Mouse (Mus musculus) left cerebral cortex, postnatal 36 days (tissue): ENCODE measurements at regions not wholly inside any gene's neighbourhood (a gene's known extent, or its start where the extent isn't known, plus 50 kb on each side); places are given as distances from the start of the nearest gene placed in this dataset.

Source experiments
- DNase-seq, 2 experiments: peaks; one replicate each; pipeline ENCODE4 v3.0.0; 2021 to 2022; ENCODE audit warnings: low spot score in 2 of 2, mixed read lengths in 1 of 2
- intact Hi-C: fragments of 180-260 bp; cut with DNase I; formaldehyde crosslinking; loops from one replicate; pipeline ENCODE4 v1.15.1; 2025

DNA sequence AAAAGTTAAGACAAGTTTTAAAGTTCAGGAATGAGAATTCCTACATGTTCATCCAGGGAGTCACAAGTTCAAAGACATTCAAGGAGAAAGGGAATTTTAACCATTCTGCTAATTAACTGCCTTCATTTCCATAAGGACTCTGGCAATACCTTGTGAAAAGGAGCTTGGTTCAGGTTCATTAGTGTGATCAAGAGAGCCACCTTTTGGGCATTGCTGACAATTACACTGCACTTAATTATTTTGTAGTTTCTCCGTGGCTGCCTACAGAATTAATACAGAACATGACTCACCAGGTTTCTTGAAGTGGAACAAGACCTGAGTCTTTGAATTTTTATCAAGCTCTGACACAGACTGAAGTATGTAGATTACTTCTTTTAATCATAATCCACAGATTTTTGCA is 52.4 kb upstream of the Ankef1 start:
- no peak for DNase-seq
- intact Hi-C loops = loop anchor here (1.0 to 5.0 kb wide), 2 partner anchors 62 to 300 kb away; partner anchors contain the start of gene Pak7
